Mouse (Mus musculus) lung, postnatal 14 days (tissue): Measurements from ENCODE around the gene Rpl7l1.
"Not testable (repeated sequence)": the region's sequence is repeated elsewhere in the genome, so short reads cannot be mapped to it uniquely, and the experiment has no call there.

ENCODE experiments used
- DNase-seq: peaks from one replicate; pipeline ENCODE4 v3.0.0; 2021

Gene Rpl7l1

DNA sequence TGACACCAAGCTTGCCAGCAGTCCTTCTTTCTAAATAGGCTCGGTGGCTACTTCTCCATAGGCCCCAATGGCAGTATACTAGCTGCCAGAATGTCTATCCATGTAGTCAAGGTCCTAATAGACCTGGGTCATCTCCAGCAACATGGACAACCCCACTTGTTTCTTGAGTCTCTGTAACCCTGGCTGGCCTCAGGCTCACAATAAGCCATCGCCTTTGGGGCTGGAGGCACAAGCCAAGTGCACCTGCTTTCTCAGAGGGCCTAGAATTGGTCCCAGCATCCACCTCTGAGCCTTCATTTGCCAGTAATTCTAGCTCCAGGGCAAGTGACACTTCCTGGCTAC lies 8.4 kb downstream of the Rpl7l1 start:
- DNase-seq = no peak

DNA sequence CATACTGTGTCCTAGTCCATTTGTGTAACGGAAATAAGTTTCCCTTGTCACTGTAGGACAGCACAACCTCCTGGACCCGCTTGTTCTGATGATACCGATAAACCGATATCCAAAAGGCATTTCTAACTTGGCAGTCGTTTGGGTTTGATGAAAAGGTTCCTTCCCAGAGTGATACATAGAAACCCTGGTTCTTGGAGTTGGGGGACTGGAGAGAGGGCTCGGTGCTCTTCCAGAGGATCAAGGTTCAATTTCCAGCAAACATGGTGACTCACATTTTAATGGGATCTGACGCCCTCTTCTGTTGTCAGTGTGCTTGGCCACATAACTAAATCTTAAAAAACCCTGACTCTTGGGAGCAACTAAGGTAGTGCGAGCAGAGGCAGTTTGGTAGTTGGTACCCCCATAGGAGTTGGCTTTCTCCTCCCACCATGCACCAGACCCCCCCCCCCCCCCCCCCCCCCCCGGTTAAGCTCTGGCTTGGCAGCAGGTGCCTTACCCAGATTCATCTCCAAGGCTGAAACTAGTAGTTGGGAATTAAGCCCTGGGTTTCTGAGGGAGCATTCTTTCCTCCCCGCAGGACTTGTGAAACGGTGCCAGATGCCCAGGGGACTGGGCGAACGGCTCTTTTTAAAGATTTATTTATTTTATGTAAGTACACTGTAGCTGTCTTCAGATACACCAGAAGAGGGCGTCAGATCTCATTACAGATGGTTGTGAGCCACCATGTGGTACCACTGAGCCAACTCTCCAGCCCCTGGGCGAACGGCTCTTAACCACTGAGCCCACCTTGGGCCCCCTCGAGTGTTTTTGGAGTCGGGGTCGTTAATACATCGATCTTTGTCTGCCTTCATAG lies 9.0 kb downstream of the Rpl7l1 start:
- no peak for DNase-seq

DNA sequence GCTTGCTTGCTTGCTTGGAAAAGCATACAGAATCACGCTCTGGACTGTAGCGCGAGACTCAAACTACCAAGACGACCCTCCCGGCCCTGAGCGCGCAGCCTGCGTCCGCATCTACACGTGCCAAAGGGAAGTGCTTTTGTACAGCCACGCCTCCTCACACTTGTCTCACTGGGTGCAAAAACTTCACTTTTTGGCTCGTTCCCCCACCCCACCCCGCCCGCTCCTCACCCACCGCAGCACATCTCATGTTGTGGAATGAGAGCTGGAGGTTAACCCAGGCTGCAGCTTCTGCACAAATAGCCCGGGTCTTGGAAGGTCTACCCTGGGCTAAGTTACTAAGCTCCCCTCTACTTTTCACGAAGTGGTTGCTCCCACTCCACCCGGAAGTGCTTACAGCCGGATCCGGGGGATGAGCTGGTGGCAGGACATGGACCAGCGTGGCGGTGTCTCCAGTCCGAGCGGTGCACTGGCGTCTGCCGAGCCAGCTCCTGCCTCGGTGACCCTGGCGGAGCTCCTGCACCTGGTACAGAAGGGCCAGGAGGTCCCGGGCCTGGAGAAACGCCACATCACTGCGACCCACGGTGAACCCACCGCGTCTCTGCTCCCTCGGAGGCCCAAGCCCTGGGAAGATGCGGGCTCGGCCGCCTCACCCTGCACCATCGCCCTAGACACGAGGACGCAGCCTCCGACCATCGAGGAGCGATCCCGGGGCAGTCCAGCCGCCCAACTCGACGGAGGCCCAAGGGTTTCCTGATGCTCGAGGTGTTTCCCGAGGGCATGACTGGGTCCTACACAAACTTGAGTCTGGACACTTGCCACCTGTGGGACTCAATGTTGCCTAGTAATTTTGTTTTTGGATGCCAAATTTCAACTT lies 9.8 kb downstream of the Rpl7l1 start, which contains the start of gene 2310039H08Rik:
Gene 2310039H08Rik, plus strand, starts transcription at position 232 of the 874 bp plus-strand sequence.
- peak; percentile 83 for DNase-seq

DNA sequence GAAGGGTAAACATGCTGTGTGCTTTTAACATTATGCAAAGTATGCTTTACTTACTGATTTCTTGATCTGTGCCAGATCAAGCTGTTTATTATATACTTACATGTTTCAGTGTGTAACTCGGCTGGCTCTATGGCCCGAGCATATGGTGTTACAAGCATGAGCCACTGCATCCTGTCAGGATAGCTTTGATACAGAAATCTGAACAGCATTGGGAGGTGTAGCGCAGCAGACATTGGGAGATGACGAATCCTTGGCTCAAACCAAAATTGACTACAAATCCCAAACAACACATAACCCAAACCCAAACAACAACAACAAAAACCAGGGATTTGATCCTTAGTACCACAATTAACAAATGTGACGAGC lies 10.5 kb downstream of the Rpl7l1 start:
- no peak for DNase-seq

DNA sequence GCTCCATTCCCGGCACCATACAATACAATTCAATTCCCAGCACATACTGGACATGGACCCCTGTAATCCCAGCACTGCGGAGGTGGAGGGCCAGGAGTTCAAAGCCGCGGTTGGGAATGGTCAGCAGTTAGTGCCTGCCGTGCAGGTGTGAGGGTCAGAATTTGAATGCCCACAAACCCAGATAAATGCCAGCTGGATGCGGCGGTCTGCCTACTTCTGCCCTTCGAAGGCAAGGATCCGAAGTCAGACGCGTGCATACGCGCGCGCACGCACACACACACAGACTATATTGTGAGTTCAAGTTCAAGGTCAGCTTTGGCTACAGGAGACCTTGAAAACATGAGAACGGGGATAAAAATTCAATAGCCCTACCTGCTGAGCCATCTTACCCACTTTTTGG lies 10.9 kb downstream of the Rpl7l1 start:
- DNase-seq = no peak

DNA sequence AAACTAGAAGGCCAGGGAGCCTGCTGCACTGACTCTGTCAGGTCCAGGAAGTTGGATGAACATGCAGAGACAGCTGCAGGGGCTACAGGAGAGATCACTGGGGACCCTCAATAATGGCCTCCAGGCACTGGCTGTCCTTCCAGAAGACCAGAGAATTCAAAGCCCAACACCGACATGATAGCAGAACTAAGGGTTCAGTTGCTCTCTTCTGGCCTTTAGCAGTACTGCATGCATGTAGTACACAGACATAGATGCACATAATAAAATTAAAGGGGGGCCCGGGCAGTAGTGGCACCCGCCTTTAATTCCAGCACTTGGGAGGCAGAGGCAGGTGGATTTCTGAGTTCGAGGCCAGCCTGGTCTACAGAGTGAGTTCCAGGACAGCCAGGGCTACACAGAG lies 11.4 kb downstream of the Rpl7l1 start:
- no peak for DNase-seq

DNA sequence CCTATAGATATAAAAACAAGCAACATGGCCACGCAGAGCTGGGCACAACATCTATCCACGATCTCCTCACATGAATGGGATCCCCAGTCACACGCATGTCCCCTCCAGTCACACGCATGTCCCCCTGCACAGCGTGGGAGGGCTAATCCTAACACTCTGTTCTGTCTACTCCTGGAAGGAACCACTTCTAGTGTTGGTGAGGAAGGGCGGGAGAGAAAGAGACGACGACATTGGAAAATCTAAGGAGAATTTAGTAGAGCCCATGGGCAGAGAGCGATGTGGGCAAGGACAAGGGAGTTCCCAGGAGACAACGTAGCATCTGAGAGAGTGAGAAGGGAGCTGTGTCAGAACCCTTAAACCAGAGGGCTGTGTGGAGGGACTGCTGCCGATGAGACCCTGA lies 11.9 kb downstream of the Rpl7l1 start:
- DNase-seq = no peak

DNA sequence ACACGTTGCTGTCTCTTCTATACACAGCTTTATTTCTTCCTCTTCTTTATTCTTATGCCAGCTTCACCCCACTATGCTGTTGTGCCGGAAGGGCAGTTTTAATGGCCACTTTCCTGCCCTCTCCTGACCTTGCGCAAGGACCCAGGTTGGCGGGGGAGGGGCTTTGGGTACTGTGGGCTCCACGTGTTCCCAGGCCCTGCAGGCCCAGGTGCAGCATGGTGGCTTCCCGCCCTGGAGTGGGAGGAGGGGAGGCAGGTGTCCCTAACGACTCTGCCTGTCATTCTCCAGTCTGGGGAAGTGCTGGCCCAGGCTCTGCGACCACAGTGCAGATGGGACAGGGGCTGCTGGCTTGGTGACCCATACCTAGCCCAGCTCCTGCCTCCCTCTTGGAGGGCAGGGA lies 14.6 kb downstream of the Rpl7l1 start:
- peak; percentile 61 for DNase-seq

- DNase-seq = not testable (repeated sequence)
Observed at GRCm38 (mm10) chr17:46764916-46765315, 17.6 kb downstream of the Rpl7l1 start.

- DNase-seq = no peak
Observed at GRCm38 (mm10) chr17:46763544-46763943, 18.9 kb downstream of the Rpl7l1 start, which contains the start of gene Ptcra. Gene Ptcra (minus strand): TSS chr17:46763712.

DNA sequence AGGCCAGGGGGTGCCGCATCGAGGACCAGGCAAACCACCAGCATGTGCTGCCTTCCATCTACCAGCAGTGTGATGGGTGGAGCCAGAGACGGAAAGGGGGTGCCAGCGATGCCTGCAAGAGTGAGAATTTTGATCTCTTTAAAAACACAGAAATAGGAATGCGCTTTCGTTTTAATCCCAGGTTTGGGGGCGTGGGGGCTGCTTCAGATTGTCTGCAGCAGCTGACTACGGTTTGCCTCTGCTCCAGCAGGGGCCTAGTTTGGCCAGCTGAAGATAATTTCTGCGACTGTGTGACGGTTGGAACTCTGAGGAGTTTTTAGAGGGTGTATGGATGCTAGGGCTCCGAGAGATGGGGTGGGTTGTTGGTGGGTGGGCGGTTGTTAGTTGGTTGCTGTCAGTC lies 23.7 kb downstream of the Rpl7l1 start:
- no peak for DNase-seq

DNA sequence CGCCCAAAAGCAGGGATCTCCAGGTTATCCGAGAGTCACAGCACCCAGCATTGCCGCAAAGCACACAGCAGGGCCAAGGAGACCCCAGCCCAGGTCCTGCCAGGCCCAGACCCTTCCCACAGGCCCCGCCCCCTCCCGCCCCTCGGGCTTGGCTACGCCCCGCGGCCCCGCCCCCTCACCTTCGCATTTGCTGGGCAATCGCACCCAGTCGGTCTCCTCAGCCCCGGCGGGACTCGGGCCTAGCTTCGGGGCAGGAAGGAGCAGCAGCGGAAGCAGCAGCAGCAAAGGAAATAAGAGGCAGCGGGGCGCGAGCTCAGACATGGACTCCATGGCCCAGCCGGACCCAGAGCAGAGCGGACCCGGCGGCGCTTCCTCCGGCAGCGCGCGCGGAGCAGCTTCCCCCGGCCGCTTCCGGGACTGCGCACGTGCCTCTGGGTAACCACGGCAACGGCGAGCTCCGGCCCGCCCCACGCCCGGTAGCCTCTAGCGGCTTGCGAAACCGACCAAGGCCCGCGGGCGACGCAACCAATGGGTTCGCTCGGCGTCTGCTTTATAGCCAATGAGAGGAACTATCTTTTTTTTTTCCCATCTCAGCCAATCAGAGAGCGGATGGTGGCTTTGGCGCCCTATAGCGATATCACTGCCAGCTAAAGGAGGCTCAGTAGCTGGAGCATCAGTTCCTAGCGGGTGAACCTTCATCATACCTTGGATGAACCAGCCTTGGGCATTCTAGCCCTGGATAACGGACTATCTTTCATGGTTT lies 30.5 kb downstream of the Rpl7l1 start, which contains the start of gene Cnpy3:
Gene Cnpy3, minus strand, starts transcription at position 421 of the 763 bp plus-strand sequence.
- DNase-seq = peak; percentile 97

DNA sequence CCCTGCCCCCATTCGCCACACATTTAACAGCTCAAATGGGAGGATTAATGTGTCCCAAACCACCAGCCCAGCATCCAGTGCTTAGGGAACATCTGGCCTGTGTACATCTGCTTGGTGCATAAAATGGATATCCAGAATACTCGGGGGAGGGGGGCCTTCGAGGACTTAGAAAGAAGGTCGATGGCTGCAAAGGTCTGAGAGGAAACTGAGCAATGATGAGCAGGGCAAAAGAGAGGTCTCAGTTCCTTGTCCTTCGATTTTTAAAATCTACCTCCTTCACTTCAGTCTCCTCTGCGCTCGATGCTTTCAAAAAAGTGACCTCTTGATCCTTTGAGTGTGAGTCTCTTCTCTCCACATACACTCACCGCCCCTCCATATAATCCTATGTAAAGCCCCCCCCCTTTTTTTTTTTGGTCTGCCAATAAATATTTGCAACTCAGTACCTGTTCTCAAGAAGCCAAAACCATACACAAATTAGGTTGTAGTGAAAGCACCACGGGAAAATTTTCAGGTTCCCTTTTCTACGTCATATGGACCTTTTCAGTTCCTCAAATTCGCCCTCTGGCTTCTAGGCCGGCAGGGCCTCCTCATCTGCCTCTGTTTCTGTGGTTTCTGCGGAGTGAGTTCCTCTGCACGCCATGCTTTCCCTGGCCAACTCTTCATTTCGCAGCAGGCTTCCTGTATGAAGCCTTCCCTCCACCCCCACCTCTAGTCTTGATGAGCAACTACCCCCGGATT lies 31.2 kb downstream of the Rpl7l1 start:
- no peak for DNase-seq

DNA sequence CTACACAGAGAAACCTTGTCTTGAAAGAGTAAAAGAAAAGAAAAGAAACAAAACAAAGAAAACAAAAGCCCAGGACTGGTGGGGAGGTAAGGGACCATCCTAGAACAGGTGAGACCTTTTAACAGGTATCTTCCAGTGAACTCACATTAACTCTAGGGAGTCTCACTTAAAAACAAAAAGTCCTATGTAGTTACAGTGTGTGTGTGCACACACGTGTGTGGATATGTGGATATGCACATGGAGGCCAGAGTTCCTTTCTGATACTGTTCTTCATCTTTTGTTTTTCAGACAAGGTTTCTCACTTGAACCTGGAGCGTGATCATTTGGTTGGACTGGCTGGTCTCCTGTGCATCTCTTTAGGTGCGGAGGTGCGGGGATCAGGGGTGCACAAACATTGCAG lies 31.9 kb downstream of the Rpl7l1 start:
- no peak for DNase-seq

DNA sequence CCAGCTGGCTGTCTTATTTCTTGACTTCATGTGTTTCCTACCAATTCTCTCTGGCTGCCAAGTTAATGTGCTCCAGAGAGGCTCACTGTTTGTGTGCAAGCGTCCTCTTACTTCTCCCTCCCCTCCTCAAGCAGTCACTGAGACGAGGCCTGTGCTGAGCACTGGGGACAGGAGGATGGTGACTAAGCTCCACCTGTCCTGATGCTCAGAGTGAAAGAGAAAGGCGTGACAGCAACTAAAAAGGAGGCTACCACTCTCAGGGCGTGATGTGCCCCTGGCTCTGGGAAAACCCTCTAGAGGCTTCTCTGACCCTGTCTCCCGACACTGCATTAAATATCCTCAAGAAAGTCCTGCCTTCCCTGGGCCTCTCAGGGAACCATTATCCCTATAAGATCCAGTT lies 33.2 kb downstream of the Rpl7l1 start:
- DNase-seq = no peak

DNA sequence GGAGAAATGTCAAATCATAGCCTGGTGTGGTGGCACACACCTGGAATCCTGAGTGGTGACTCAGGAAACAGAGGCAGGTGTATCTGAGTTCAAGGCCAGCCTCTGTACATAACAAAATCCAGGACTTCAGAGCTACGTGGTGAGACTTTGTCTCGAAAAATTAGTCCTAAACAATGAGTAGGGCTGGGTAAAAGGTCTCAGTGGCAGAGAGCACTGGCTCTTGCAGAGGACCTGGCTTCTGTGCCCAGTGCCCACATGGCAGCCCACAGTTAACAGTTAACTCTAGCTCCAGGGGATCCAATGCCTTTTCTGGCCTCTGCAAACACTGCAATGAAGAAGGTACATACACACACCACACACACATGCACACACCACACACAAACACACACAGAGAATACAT lies 34.7 kb downstream of the Rpl7l1 start:
- no peak for DNase-seq

DNA sequence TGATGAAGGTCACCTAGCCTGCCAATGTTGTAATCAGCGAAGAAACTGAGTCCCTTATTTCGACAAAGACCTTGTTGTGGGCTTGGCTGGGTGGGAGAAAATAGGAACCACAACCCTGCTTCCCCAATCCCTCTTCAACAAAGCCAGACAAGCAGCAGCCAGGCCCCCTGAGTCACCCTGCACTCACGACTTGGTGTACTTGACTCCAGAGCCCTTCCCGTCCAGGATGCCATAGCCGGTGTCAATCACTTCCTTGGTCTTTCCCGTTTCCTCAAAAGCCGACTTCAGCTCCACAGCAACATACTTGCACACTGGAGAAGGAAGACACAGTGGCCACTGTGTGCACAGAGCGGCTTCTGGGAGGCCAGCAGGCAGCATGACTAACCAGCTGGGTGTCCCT lies 35.2 kb downstream of the Rpl7l1 start:
- no peak for DNase-seq

DNA sequence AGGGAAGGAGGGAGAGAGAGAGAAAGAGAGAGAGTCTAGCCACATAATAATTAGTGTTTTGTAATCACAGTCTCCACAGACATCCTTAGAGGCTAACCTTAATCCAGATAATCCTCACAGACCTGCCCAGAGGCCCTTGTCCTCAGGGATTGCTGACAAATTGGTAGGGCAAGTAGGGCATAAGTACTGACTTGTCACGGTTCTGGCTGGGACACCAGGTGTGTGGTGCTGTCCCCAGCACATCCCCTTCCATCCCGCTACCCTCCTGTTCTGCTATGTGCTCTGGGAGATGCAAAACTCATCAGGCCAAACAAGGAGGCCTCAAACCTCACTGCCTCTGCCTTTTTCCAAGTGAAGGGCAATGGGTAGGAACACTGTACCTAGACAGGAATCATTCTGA lies 37.0 kb downstream of the Rpl7l1 start:
- DNase-seq = no peak

GRCm38 (mm10) chr17:46742986-46743385 lies 39.5 kb downstream of the Rpl7l1 start:
- DNase-seq = peak; percentile 24

DNA sequence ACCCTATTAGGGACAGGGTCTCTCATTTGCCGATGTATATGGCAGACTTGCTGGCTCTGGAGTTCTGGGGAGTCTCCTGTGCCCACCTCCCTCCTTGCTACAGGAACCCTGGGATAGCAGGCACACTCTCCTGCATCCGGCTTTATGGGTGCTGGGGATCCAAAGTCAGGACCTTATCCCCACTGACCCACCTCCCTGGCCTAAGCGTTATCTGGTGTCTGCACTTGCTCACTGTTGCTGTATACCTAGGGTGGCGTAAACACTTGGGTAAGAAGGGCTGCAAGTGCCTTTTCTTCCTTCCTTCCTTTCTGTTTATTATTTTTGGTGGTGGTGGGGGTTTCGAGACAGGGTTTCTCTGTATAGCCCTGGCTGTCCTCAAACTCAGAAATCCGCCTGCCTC lies 41.2 kb downstream of the Rpl7l1 start:
- no peak for DNase-seq

GRCm38 (mm10) chr17:46736160-46736559 lies 46.3 kb downstream of the Rpl7l1 start:
- DNase-seq = peak; percentile 47

DNA sequence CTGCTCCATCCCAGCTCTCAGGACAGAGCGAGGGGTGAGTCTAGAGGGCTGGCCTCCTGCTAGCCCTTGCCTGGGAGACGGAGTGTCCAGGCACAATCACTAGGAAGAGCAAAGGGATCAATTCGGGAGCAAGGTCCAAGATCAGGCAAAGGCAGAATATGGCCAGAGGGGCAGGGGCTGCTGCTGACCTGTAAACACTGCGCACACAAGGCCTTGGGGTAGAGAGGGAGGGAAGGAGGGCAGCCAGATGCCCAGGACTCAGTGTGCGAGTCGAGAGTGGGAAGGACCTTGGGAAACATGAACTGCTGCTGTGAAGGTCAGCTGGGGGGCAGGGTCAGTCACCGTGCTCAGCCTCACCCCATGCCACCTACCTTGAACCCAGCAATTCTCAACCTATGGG lies 47.2 kb downstream of the Rpl7l1 start:
- no peak for DNase-seq
